Mouse (Mus musculus) heart, embryonic 14.5 days (tissue): ENCODE data around the gene Ggnbp2. TPM values are rescaled to one million over a fixed set of nuclear protein-coding genes. Genes with fewer than 3 reads are reported as not detected.
"Not testable (repeated sequence)": the region's sequence is repeated elsewhere in the genome, so short reads cannot be mapped to it uniquely, and the experiment has no call there.

ENCODE experiments used
- ATAC-seq: fragments of 200-750 bp; cut with Nextera tagmentation; 2 replicates; pipeline ENCODE4 v1.8.0; 2017; ENCODE audit warnings: low read depth, moderate TSS enrichment; ENCODE audit not compliant: insufficient number of reproducible peaks, insufficient read depth, low FRiP score
- H3K27ac ChIP-seq, 2 experiments: fragments of 200-500 bp in 1 of 2; fragments of 300-500 bp in 1 of 2; sonication (generic) in 1 of 2; replicated peaks in 1 of 2; 2 replicates each; pipeline ENCODE4 v1.5.1; 2012 to 2014; ENCODE audit warnings: low read depth in 2 of 2, low read length in 2 of 2, control low read depth in 1 of 2, mild to moderate bottlenecking in 1 of 2, mixed read lengths in 1 of 2; ENCODE audit not compliant: control insufficient read depth in 1 of 2, insufficient read depth in 1 of 2
- H3K27me3 ChIP-seq: fragments of 300-500 bp; sonication (generic); 2 replicates; pipeline ENCODE4 v1.6.1; 2014; ENCODE audit warnings: mild to moderate bottlenecking, low read length, control low read depth; ENCODE audit not compliant: control insufficient read depth, insufficient read depth
- H3K36me3 ChIP-seq: fragments of 300-500 bp; sonication (generic); 2 replicates; pipeline ENCODE4 v1.6.1; 2014; ENCODE audit warnings: mild to moderate bottlenecking, control low read depth, low read length, mixed read lengths; ENCODE audit not compliant: control insufficient read depth, insufficient read depth
- H3K4me1 ChIP-seq, 2 experiments: fragments of 200-500 bp in 1 of 2; fragments of 300-500 bp in 1 of 2; sonication (generic) in 1 of 2; 2 replicates each; pipeline ENCODE4 v1.6.1; 2012 to 2014; ENCODE audit warnings: low read length in 2 of 2, control low read depth in 1 of 2, mixed read lengths in 1 of 2; ENCODE audit not compliant: control insufficient read depth in 2 of 2, insufficient read depth in 2 of 2
- H3K4me2 ChIP-seq: fragments of 300-500 bp; sonication (generic); 2 replicates; pipeline ENCODE4 v1.6.1; 2014; ENCODE audit warnings: mild to moderate bottlenecking, low read length
- H3K4me3 ChIP-seq, 2 experiments: fragments of 200-500 bp in 1 of 2; fragments of 300-500 bp in 1 of 2; sonication (generic) in 1 of 2; 2 replicates each; pipeline ENCODE4 v1.5.1; 2012 to 2014; ENCODE audit warnings: low read length in 2 of 2, mild to moderate bottlenecking in 2 of 2, control low read depth in 1 of 2, low read depth in 1 of 2, moderate library complexity in 1 of 2; ENCODE audit not compliant: control insufficient read depth in 1 of 2, insufficient read depth in 1 of 2
- H3K9ac ChIP-seq: fragments of 300-500 bp; sonication (generic); 2 replicates; pipeline ENCODE4 v1.6.1; 2014; ENCODE audit warnings: mild to moderate bottlenecking, low read length
- H3K9me3 ChIP-seq: fragments of 300-500 bp; sonication (generic); 2 replicates; pipeline ENCODE4 v1.6.1; 2016; ENCODE audit warnings: low read length, control low read depth; ENCODE audit not compliant: control insufficient read depth
- WGBS: fragments of 180-500 bp; shearing (Covaris S2); extraction: QIAGEN DNeasy Blood & Tissue Kit; methylation state at CpG from one replicate; pipeline ENCODE4 v1.1.7; 2014; 5-methylcytosine and 5-hydroxymethylcytosine counted together
- polyA plus RNA-seq: library from polyadenylated mRNA; unstranded; fragments of >200 nt; fragmentation: Nextera tagmentation; extraction: Ambion mirVana; gene quantifications from 2 replicates; pipeline ENCODE4 v1.2.1, GENCODE M21; 2014

Ggnbp2 gene
- polyA plus RNA-seq, 1 experiment from 2014 or later, result 54.4 TPM

- not testable (repeated sequence) for H3K9me3 ChIP-seq, ATAC-seq, H3K27me3 ChIP-seq
- H3K4me3 ChIP-seq, result peak overlapping the region; percentile 87 to 98
- H3K4me2 ChIP-seq, result peak overlapping the region; percentile 82
- H3K27ac ChIP-seq, result peak overlapping the region; percentile 71 to 93
- 67% methylated on average over 11 of the region's 11 CpGs for WGBS
- H3K9ac ChIP-seq, result peak overlapping the region; percentile 93
- peaks cover 49% of the 10 kb centered on the region for H3K36me3 ChIP-seq
- peaks cover 19 to 35% of the 10 kb centered on the region in 2 experiments for H3K4me1 ChIP-seq
These were observed 41.1 kb downstream of the Ggnbp2 start for GRCm38 (mm10) chr11:84829495-84829894.

- Histone ChIP-seq H3K4me3 (peak within 1 kb of the TSS; percentile 87 to 98), H3K27me3 (no peaks in the 10 kb centered on the region), H3K27ac (peak within 1 kb of the TSS; percentile 90 to 93), H3K4me1 (peaks cover 19 to 42% of the 10 kb centered on the region in 2 experiments), H3K36me3 (peaks cover 46% of the 10 kb centered on the region), H3K9me3 (no peaks in the 10 kb centered on the region), H3K9ac (peak within 1 kb of the TSS; percentile 93), H3K4me2 (peak within 1 kb of the TSS; percentile 82)
- WGBS, result under 1% methylated on average over 62 of the region's 62 CpGs
- ATAC-seq, result peak; percentile 93
These were observed 41.9 kb downstream of the Ggnbp2 start, which contains the start of gene Dhrs11 for GRCm38 (mm10) chr11:84828516-84829399. Gene Dhrs11, minus strand, starts transcription at chr11:84828994.

GRCm38 (mm10) chr11:84827901-84828503 lies 42.6 kb downstream of the Ggnbp2 start:
- Histone ChIP-seq H3K36me3 (peaks cover 39% of the 10 kb centered on the region), H3K4me3 (peak overlapping the region; percentile 87 to 98), H3K4me2 (peak overlapping the region; percentile 82), H3K27ac (peak overlapping the region; percentile 90 to 93), H3K9me3 (no peaks in the 10 kb centered on the region), H3K27me3 (no peaks in the 10 kb centered on the region), H3K4me1 (peaks cover 26 to 50% of the 10 kb centered on the region in 2 experiments), H3K9ac (peak overlapping the region; percentile 93)
- no peak for ATAC-seq
- 39% methylated on average over 3 of the region's 3 CpGs for WGBS

GRCm38 (mm10) chr11:84827492-84827891 lies 43.1 kb downstream of the Ggnbp2 start:
- Histone ChIP-seq H3K36me3 (peaks cover 34% of the 10 kb centered on the region), H3K9me3 (no peaks in the 10 kb centered on the region), H3K4me2 (peak overlapping the region; percentile 82), H3K4me1 (peaks cover 30 to 55% of the 10 kb centered on the region in 2 experiments), H3K9ac (peak overlapping the region; percentile 93), H3K27ac (peak overlapping the region in 1 of 2 experiments; percentile 93; a peak in 2 of 4 replicates), H3K27me3 (no peaks in the 10 kb centered on the region), H3K4me3 (peak overlapping the region; percentile 18 to 87; a peak in 3 of 4 replicates)
- no peak for ATAC-seq

- peak overlapping the region; percentile 91 for H3K27ac ChIP-seq
- peak overlapping the region; percentile 59 for H3K9ac ChIP-seq
- peaks cover 32% of the 10 kb centered on the region for H3K36me3 ChIP-seq
- ATAC-seq, result peak; percentile 22; the same call in 1 of the 2 replicates
- no peaks in the 10 kb centered on the region for H3K27me3 ChIP-seq
- WGBS, result 13% methylated on average over 3 of the region's 3 CpGs
- peak overlapping the region; percentile 8 to 12; a peak in 2 of 4 replicates for H3K4me3 ChIP-seq
- H3K4me1 ChIP-seq, result peaks cover 30 to 61% of the 10 kb centered on the region in 2 experiments
- H3K4me2 ChIP-seq, result peak overlapping the region; percentile 82
- H3K9me3 ChIP-seq, result no peaks in the 10 kb centered on the region
These were observed 44.4 kb downstream of the Ggnbp2 start for GRCm38 (mm10) chr11:84826185-84826584.

GRCm38 (mm10) chr11:84825261-84825807 lies 45.3 kb downstream of the Ggnbp2 start:
- Histone ChIP-seq H3K4me2 (peak overlapping the region; percentile 82), H3K4me3 (peak overlapping the region in 1 of 2 experiments; percentile 12; a peak in 1 of 4 replicates), H3K9me3 (no peaks in the 10 kb centered on the region), H3K27me3 (no peaks in the 10 kb centered on the region), H3K9ac (peak overlapping the region; percentile 59; the same call in 1 of the 2 replicates), H3K27ac (peak overlapping the region; percentile 91; a peak in 3 of 4 replicates), H3K4me1 (peaks cover 30 to 61% of the 10 kb centered on the region in 2 experiments), H3K36me3 (peaks cover 36% of the 10 kb centered on the region)
- 83% methylated on average over 10 of the region's 10 CpGs for WGBS
- ATAC-seq, result no peak

- Histone ChIP-seq H3K4me3 (peak overlapping the region in 1 of 2 experiments; percentile 8; a peak in 1 of 4 replicates), H3K27ac (peak overlapping the region; percentile 76 to 80), H3K9me3 (no peaks in the 10 kb centered on the region), H3K36me3 (peaks cover 31% of the 10 kb centered on the region), H3K4me2 (peak overlapping the region; percentile 57), H3K27me3 (no peaks in the 10 kb centered on the region), H3K9ac (peak overlapping the region; percentile 54), H3K4me1 (peaks cover 28 to 64% of the 10 kb centered on the region in 2 experiments)
- peak; percentile 47 for ATAC-seq
- WGBS, result 5% methylated on average over 10 of the region's 10 CpGs
These were observed 47.1 kb downstream of the Ggnbp2 start for GRCm38 (mm10) chr11:84823484-84823897.
